Mouse (Mus musculus): ENCODE data around the gene Ulk3. TPM values are rescaled to one million over a fixed set of nuclear protein-coding genes. Genes with fewer than 3 reads are reported as not detected.

The Ulk3 gene
- total and polyA plus RNA-seq, 3 experiments, result 5.0 to 11.9 TPM; not detected in 1

GRCm38 (mm10) chr9:57644944-57645893 is 56.0 kb downstream of the Ulk3 start:
- no peaks in the 10 kb centered on the region for H3K9me3 ChIP-seq (replicated peaks; ENCODE audit: insufficient read depth, low read length)
- H3K4me3 ChIP-seq (ENCODE audit: control insufficient read depth in 1 of 2, insufficient read depth in 1 of 2, low read depth in 2 of 2, low read length in 2 of 2), result peak overlapping the region; percentile 85 to 89
- H3K4me1 ChIP-seq (ENCODE audit: control insufficient read depth in 1 of 2, insufficient read depth in 2 of 2, low read length in 2 of 2), result peaks cover 24 to 60% of the 10 kb centered on the region in 2 experiments
- TF ChIP-seq MEF2A (IDR thresholded peaks at IDR 0.05; ENCODE audit: extremely low read depth, insufficient replicate concordance, low read depth, low read length, poor library complexity, severe bottlenecking) (no peak), SMC3 (IDR thresholded peaks at IDR 0.05; ENCODE audit: low read depth, low read length) (peak; percentile 47; the same call in 1 of the 2 replicates), ELF1 (IDR thresholded peaks at IDR 0.05; ENCODE audit: low read depth, low read length) (peak; percentile 56; the same call in 1 of the 2 replicates), POLR2A (IDR thresholded peaks at IDR 0.05; ENCODE audit: control insufficient read depth in 1 of 2, insufficient read depth in 1 of 2, low read depth in 1 of 2, low read length in 2 of 2, poor library complexity in 1 of 2) (peak; percentile 49 to 80; a peak in 3 of 4 replicates), CHD1 (IDR thresholded peaks at IDR 0.05; ENCODE audit: low read depth, low read length) (no peak), RAD21 (IDR thresholded peaks at IDR 0.05; ENCODE audit: low read depth, low read length) (peak; percentile 26), MYC (IDR thresholded peaks at IDR 0.05; ENCODE audit: low read depth, low read length) (no peak), RCOR1 (IDR thresholded peaks at IDR 0.05; ENCODE audit: low read depth, low read length) (no peak), MAFK (IDR thresholded peaks at IDR 0.05; ENCODE audit: borderline replicate concordance, low read depth, low read length) (no peak), MXI1 (IDR thresholded peaks at IDR 0.05; ENCODE audit: low read depth, low read length) (peak; percentile 60), EP300 (IDR thresholded peaks at IDR 0.05; ENCODE audit: low read depth in 1 of 2, low read length in 2 of 2) (peak in 1 of 2 experiments; percentile 17; a peak in 1 of 4 replicates), ZKSCAN1 (IDR thresholded peaks at IDR 0.05; ENCODE audit: low read depth, low read length) (no peak), TCF12 (IDR thresholded peaks at IDR 0.05; ENCODE audit: low read depth, low read length) (peak; percentile 66), USF1 (IDR thresholded peaks at IDR 0.05; ENCODE audit: low read depth, low read length) (no peak), ETS1 (IDR thresholded peaks at IDR 0.05; ENCODE audit: low read depth, low read length) (peak; percentile 59; the same call in 1 of the 2 replicates), ZC3H11A (IDR thresholded peaks at IDR 0.05; ENCODE audit: low read depth, low read length) (no peak), CHD2 (IDR thresholded peaks at IDR 0.05; ENCODE audit: low read length) (peak; percentile 36; the same call in 1 of the 2 replicates), GATA1 (IDR thresholded peaks at IDR 0.05; ENCODE audit: low read depth, low read length) (no peak), ZNF384 (IDR thresholded peaks at IDR 0.05; ENCODE audit: low read depth, low read length) (no peak), POLR2AphosphoS2 (IDR thresholded peaks at IDR 0.05; ENCODE audit: low read length) (0 out of 2 replicates have a peak, but pooled peaks have one; percentile 29), MAX (IDR thresholded peaks at IDR 0.05; ENCODE audit: low read length) (peak; percentile 80), NRF1 (IDR thresholded peaks at IDR 0.05; ENCODE audit: insufficient read depth, low read depth, low read length, poor library complexity, severe bottlenecking) (peak; percentile 92), GABPA (IDR thresholded peaks at IDR 0.05; ENCODE audit: low read depth, low read length) (no peak), ZMIZ1 (IDR thresholded peaks at IDR 0.05; ENCODE audit: low read depth, low read length) (peak; percentile 74), TAL1 (IDR thresholded peaks at IDR 0.05; ENCODE audit: low read length) (no peak), JUND (IDR thresholded peaks at IDR 0.05; ENCODE audit: low read depth, low read length) (no peak), CTCF (IDR thresholded peaks at IDR 0.05 in 2 of 3, conservative IDR thresholded peaks at IDR 0.05 in 1 of 3; ENCODE audit: control insufficient read depth in 1 of 3, insufficient read depth in 1 of 3, low read depth in 2 of 3, low read length in 3 of 3, poor library complexity in 1 of 3, severe bottlenecking in 1 of 3) (peak; percentile 78 to 93 (median 86)), TBP (IDR thresholded peaks at IDR 0.05; ENCODE audit: low read depth, low read length) (peak; percentile 42; the same call in 1 of the 2 replicates), MAZ (IDR thresholded peaks at IDR 0.05; ENCODE audit: low read depth, low read length) (peak; percentile 86), HCFC1 (IDR thresholded peaks at IDR 0.05; ENCODE audit: low read depth, low read length) (peak; percentile 61; the same call in 1 of the 2 replicates), UBTF (IDR thresholded peaks at IDR 0.05; ENCODE audit: borderline replicate concordance, insufficient read depth, low read depth, low read length) (0 out of 2 replicates have a peak, but pooled peaks have one; percentile 85), POLR2AphosphoS5 (IDR thresholded peaks at IDR 0.05; ENCODE audit: borderline replicate concordance, low read depth, low read length) (no peak), MYB (IDR thresholded peaks at IDR 0.05; ENCODE audit: low read depth, low read length) (no peak), USF2 (IDR thresholded peaks at IDR 0.05; ENCODE audit: borderline replicate concordance in 1 of 2, insufficient read depth in 1 of 2, low read depth in 1 of 2, low read length in 2 of 2) (no peak)

More at GRCm38 (mm10) chr9:57644944-57645893, 56.0 kb downstream of the Ulk3 start:
- Histone ChIP-seq H3K27me3 (ENCODE audit: control insufficient read depth in 1 of 2, insufficient read depth in 2 of 2, low read length in 2 of 2) (no peaks in the 10 kb centered on the region), H3K36me3 (ENCODE audit: control insufficient read depth in 1 of 2, insufficient read depth in 2 of 2, low read length in 2 of 2) (peaks cover 0 to 41% of the 10 kb centered on the region in 2 experiments; a peak in 3 of 4 replicates), H3K27ac (ENCODE audit: control insufficient read depth, low read depth, low read length) (peak overlapping the region; percentile 99), H3K79me2 (ENCODE audit: control insufficient read depth, insufficient read depth, low read length, poor library complexity) (peaks cover 53% of the 10 kb centered on the region), H3K9ac (ENCODE audit: control insufficient read depth, low read depth, low read length, poor library complexity, severe bottlenecking) (peak overlapping the region; percentile 98)
- peak; percentile 92 for DNase-seq (ENCODE audit: low read depth, low spot score)
